9 mouse cellular contexts compared by ENCODE assay signal in the genomic region with DNA sequence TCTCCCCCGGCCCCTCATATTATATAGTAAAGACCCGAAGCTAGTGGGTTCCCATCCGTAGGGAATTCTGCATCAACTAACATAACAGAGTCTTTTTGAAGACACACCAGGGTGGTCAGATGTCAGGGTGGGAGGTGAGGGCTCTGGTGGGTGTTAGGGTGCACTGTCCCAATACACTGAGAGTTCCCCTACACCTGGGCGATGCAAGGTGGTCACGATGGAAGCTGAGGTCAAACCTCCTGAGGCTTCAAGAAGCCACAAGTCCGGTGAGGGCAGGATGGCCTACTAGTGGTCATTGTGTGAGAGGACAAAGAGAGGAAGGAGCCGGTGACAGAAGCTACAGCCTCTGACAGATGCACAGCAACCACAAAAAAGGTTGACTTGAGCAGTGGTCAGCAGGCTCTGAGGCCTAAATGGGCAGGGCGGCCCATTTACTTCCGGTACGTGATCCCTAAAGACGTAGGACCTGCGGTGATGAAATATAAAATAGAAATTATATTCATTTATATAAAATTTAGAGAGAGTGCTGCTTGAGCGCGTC. TPM values are rescaled to one million over a fixed set of nuclear protein-coding genes. Genes with fewer than 3 reads are reported as not detected.
DNase-seq lines count a peak whose midpoint lies in the region; ATAC-seq lines count a peak whose summit lies in the region.
"Had no signal": no experiment of that assay in that cellular context is flagged by ENCODE, and none has a peak within 500 bp of the region (broad histone marks: within the 10 kb centered on the region; RNA-seq: fewer than 3 reads in every experiment).

No protein-coding gene starts in this region.

- H3K4me2 ChIP-seq in kidney, embryonic 14.5 days (replicated peaks; ENCODE audit: low read depth, low read length) = peak overlapping the region; percentile 63
- peak overlapping the region; percentile 87 for H3K4me2 ChIP-seq in embryonic facial prominence, embryonic 13.5 days
- H3K4me2 ChIP-seq in hindbrain, embryonic 16.5 days (ENCODE audit: low read length) = peak overlapping the region; percentile 82
- peak overlapping the region; percentile 72 for H3K4me2 ChIP-seq in midbrain, embryonic 13.5 days (replicated peaks)

- no peaks in the 10 kb centered on the region for H3K27me3 ChIP-seq in kidney, embryonic 14.5 days (ENCODE audit: control insufficient read depth, insufficient read depth, low read length)
- H3K27me3 ChIP-seq in embryonic facial prominence, embryonic 13.5 days = no peaks in the 10 kb centered on the region
- no peaks in the 10 kb centered on the region for H3K27me3 ChIP-seq in hindbrain, embryonic 16.5 days (replicated peaks; ENCODE audit: control insufficient read depth, insufficient read depth, low read length)
- H3K27me3 ChIP-seq in midbrain, embryonic 13.5 days = peaks cover 24% of the 10 kb centered on the region

- H3K4me3 ChIP-seq in kidney, embryonic 14.5 days (ENCODE audit: low read length) = peak overlapping the region; percentile 38
- H3K4me3 ChIP-seq in embryonic facial prominence, embryonic 13.5 days = peak overlapping the region; percentile 57
- H3K4me3 ChIP-seq in hindbrain, embryonic 16.5 days (ENCODE audit: low read length) = peak overlapping the region; percentile 57
- peak overlapping the region; percentile 54 for H3K4me3 ChIP-seq in midbrain, embryonic 13.5 days (replicated peaks)

- peaks cover 9% of the 10 kb centered on the region for H3K4me1 ChIP-seq in kidney, embryonic 14.5 days (ENCODE audit: control insufficient read depth, insufficient read depth, low read length)
- H3K4me1 ChIP-seq in embryonic facial prominence, embryonic 13.5 days = peaks cover 19% of the 10 kb centered on the region
- peaks cover 4% of the 10 kb centered on the region for H3K4me1 ChIP-seq in hindbrain, embryonic 16.5 days (ENCODE audit: control insufficient read depth, insufficient read depth, low read depth, low read length)
- peaks cover 30% of the 10 kb centered on the region for H3K4me1 ChIP-seq in midbrain, embryonic 13.5 days (replicated peaks)

- DNase-seq in kidney, adult 8-10 months = no peak
- DNase-seq in cerebellum, adult 8-10 months = no peak
- DNase-seq in T-cell, adult 2 months (ENCODE audit: low spot score) = no peak

- no peak overlapping the region for H3K9ac ChIP-seq in kidney, embryonic 14.5 days (ENCODE audit: low read depth, low read length)
- H3K9ac ChIP-seq in embryonic facial prominence, embryonic 13.5 days = no peak overlapping the region
- H3K9ac ChIP-seq in hindbrain, embryonic 16.5 days (ENCODE audit: low read depth, low read length) = peak overlapping the region; percentile 75; the same call in 1 of the 2 replicates
- no peak overlapping the region for H3K9ac ChIP-seq in midbrain, embryonic 13.5 days (replicated peaks)

- ATAC-seq in kidney, embryonic 14.5 days (ENCODE audit: low FRiP score, low TSS enrichment) = peak; percentile 32; the same call in 1 of the 2 replicates
- no peak for ATAC-seq in embryonic facial prominence, embryonic 13.5 days (ENCODE audit: insufficient number of reproducible peaks, insufficient read depth, low FRiP score, low TSS enrichment, low read depth)
- ATAC-seq in hindbrain, embryonic 16.5 days = peak; percentile 41
- peak; percentile 43 for ATAC-seq in midbrain, embryonic 13.5 days
- ATAC-seq in monocyte, adult 5-6 weeks (replicated peaks; ENCODE audit: insufficient number of reproducible peaks, low FRiP score, low TSS enrichment, poor library complexity, severe bottlenecking) = no peak
- ATAC-seq: Patski had no signal

- no peaks in the 10 kb centered on the region for H3K36me3 ChIP-seq in kidney, embryonic 14.5 days (ENCODE audit: control insufficient read depth, insufficient read depth, low read length)
- peaks cover 21% of the 10 kb centered on the region for H3K36me3 ChIP-seq in embryonic facial prominence, embryonic 13.5 days
- H3K36me3 ChIP-seq in hindbrain, embryonic 16.5 days (ENCODE audit: control insufficient read depth, insufficient read depth, low read length) = peaks cover 6% of the 10 kb centered on the region; the same call in 1 of the 2 replicates
- H3K36me3 ChIP-seq in midbrain, embryonic 13.5 days = peaks cover 18% of the 10 kb centered on the region

- H3K9me3 ChIP-seq in kidney, embryonic 14.5 days (ENCODE audit: control insufficient read depth, low read length) = peaks cover 22% of the 10 kb centered on the region
- peaks cover 26% of the 10 kb centered on the region for H3K9me3 ChIP-seq in embryonic facial prominence, embryonic 13.5 days
- H3K9me3 ChIP-seq in hindbrain, embryonic 16.5 days (ENCODE audit: control insufficient read depth, low read length) = peaks cover 18% of the 10 kb centered on the region
- H3K9me3 ChIP-seq in midbrain, embryonic 13.5 days = peaks cover 21% of the 10 kb centered on the region

- H3K27ac ChIP-seq in kidney, embryonic 14.5 days (ENCODE audit: low read depth, low read length) = no peak overlapping the region
- no peak overlapping the region for H3K27ac ChIP-seq in embryonic facial prominence, embryonic 13.5 days
- no peak overlapping the region for H3K27ac ChIP-seq in hindbrain, embryonic 16.5 days (ENCODE audit: low read depth, low read length)
- H3K27ac ChIP-seq in midbrain, embryonic 13.5 days = 0 out of 2 replicates have a peak overlapping the region, but pooled peaks have one; percentile 44

- 79% methylated on average over 14 of the region's 14 CpGs for WGBS in kidney, embryonic 14.5 days
- 77% methylated on average over 14 of the region's 14 CpGs for WGBS in embryonic facial prominence, embryonic 13.5 days
- WGBS in hindbrain, embryonic 16.5 days = 74% methylated on average over 14 of the region's 14 CpGs
- whole genome bisulfite sequencing in midbrain, embryonic 13.5 days = 77% methylated on average over 14 of the region's 14 CpGs

RNA-seq across cellular contexts. Expression of a gene that starts 0.4 kb away (rescaled TPM):
- polyA plus RNA-seq in kidney, embryonic 14.5 days (2014; fragmentation: Nextera tagmentation; extraction: Ambion mirVana) = 4.5 and 6.8 TPM in 2 replicates
- polyA plus RNA-seq in embryonic facial prominence, embryonic 13.5 days (2015; fragmentation: Nextera tagmentation; extraction: Ambion mirVana) = 5.7 and 6.6 TPM in 2 replicates
- polyA plus RNA-seq in hindbrain, embryonic 16.5 days (2015; fragmentation: Nextera tagmentation; extraction: Ambion mirVana) = 6.3 and 6.7 TPM in 2 replicates
- 8.5 and 8.7 TPM in 2 replicates for polyA plus RNA-seq in midbrain, embryonic 13.5 days (2015; fragmentation: Nextera tagmentation; extraction: Ambion mirVana)
- 1.5 to 3.0 TPM (median 2.5 TPM) in 3 replicates for total RNA-seq in monocyte, adult 5-6 weeks (2017)
- polyA plus RNA-seq: Patski had no signal

Comparison
In these comparisons a context has a peak if more than half of its experiments do, and no peak if none do; other contexts are left out.
1. ATAC-seq: peak in kidney, embryonic 14.5 days (single experiment), hindbrain, embryonic 16.5 days (single experiment) and midbrain, embryonic 13.5 days (single experiment); none in embryonic facial prominence, embryonic 13.5 days (single experiment) and monocyte, adult 5-6 weeks (single experiment).
2. Peak in every context shown above with its lines, with median percentiles within 50 percentile points of each other: H3K4me2 ChIP-seq and H3K4me3 ChIP-seq.